Mouse (Mus musculus) liver, adult 2 months (tissue): ENCODE results near the gene Kndc1. TPM values are rescaled to one million over a fixed set of nuclear protein-coding genes. Genes with fewer than 3 reads are reported as not detected.
A peak's percentile ranks its signal among the peaks of the same experiment; 100 is the strongest.

Experiments
- DNase-seq: peaks from one replicate; pipeline ENCODE4 v3.0.0-alpha.2; 2011; ENCODE audit warnings: low read depth, low spot score; ENCODE audit errors: extremely low read depth
- H3K27ac ChIP-seq: fragments of 200-500 bp; replicated peaks from 2 replicates; pipeline ENCODE4 v1.5.1; 2012; ENCODE audit warnings: low read depth, mild to moderate bottlenecking, control low read depth, inconsistent platforms, low read length; ENCODE audit not compliant: insufficient read depth
- H3K27me3 ChIP-seq: fragments of 200-500 bp; 2 replicates; pipeline ENCODE4 v1.6.1; 2012; ENCODE audit warnings: mild to moderate bottlenecking, moderate library complexity, low read length, inconsistent platforms; ENCODE audit not compliant: control insufficient read depth, insufficient read depth
- H3K36me3 ChIP-seq: fragments of 200-500 bp; 2 replicates; pipeline ENCODE4 v1.6.1; 2012; ENCODE audit warnings: low read length, inconsistent platforms; ENCODE audit not compliant: control insufficient read depth, insufficient read depth
- H3K4me1 ChIP-seq: fragments of 200-500 bp; 2 replicates; pipeline ENCODE4 v1.6.1; 2011; ENCODE audit warnings: low read length; ENCODE audit not compliant: control insufficient read depth, insufficient read depth
- H3K4me3 ChIP-seq: fragments of 200-500 bp; 2 replicates; pipeline ENCODE4 v1.5.1; 2011; ENCODE audit warnings: low read depth, mild to moderate bottlenecking, control low read depth, low read length, moderate library complexity; ENCODE audit not compliant: insufficient read depth
- H3K79me2 ChIP-seq: fragments of 200-500 bp; 2 replicates; pipeline ENCODE4 v1.6.1; 2012; ENCODE audit warnings: inconsistent platforms, mild to moderate bottlenecking, low read length, moderate library complexity; ENCODE audit not compliant: control insufficient read depth, insufficient read depth
- H3K9ac ChIP-seq: fragments of 200-500 bp; 2 replicates; pipeline ENCODE4 v1.6.1; 2012; ENCODE audit warnings: low read depth, mild to moderate bottlenecking, control low read depth, inconsistent platforms, low read length
- CTCF ChIP-seq: fragments of 200-500 bp; IDR thresholded peaks from 2 replicates; pipeline ENCODE4 v1.5.1; 2011; ENCODE audit warnings: low read depth, low read length, control low read depth
- POLR2A ChIP-seq: fragments of 200-500 bp; IDR thresholded peaks from 2 replicates; pipeline ENCODE4 v1.6.1; 2011; ENCODE audit warnings: low read length, control low read depth; ENCODE audit not compliant: insufficient read depth; ENCODE audit errors: extremely low read depth
- WGBS: fragments of 180-500 bp; shearing (Covaris S2); methylation state at CpG from one replicate; pipeline ENCODE4 v1.1.7; 2018; 5-methylcytosine and 5-hydroxymethylcytosine counted together
- polyA plus RNA-seq: library from polyadenylated mRNA; depleted of rRNA; stranded (reverse); fragments of >200 nt; gene quantifications from 2 replicates; pipeline ENCODE4 v1.2.3, GENCODE M21; 2012
- total RNA-seq: library from RNA; depleted of rRNA; stranded (reverse); fragments of >200 nt; gene quantifications from 2 replicates; pipeline ENCODE4 v1.2.3, GENCODE M21; 2014

The Kndc1 gene
- total and polyA plus RNA-seq, 2 experiments, result 0.09 TPM; not detected in 1

DNA sequence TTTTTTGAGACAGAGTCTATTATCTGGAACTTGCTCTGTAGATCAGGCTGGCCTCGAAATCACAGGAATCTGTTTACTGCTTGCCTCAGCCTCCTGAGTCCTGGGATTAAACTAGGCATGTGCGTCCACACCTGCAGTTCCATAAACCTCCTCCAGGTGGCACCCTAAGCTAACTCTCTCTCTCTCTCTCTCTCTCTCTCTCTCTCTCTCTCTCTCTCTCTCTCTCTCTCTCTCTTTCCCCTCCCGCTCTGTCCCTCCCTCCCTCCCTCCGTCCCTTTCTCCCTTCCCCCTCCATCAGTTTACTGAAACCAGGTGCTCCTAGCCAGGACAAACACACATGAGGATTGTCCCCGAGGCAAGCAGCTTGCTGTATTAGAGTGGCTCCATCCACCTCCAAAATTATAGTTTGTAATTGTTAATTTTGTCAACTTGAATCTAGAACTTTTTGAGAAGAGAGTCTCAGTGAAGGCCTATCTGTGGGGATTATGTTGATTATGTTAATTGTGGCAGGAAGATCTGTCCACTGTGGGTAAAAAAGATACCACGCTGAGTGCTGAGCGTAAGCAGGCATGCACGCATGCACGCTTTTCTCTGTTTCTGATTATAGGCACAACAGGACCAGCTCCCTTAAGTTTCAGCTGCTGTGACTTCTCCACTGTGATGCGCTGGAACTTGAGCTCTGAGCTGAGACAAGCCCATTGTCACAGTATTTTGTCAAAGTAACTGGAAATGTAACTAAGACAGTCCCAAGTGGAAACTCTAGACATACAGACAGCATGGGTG is 75.0 kb downstream of the Kndc1 start:
- DNase-seq, result peak; percentile 53
- TF ChIP-seq CTCF (peak; percentile 70), POLR2A (no peak)
- H3K27ac ChIP-seq, result no peak overlapping the region

DNA sequence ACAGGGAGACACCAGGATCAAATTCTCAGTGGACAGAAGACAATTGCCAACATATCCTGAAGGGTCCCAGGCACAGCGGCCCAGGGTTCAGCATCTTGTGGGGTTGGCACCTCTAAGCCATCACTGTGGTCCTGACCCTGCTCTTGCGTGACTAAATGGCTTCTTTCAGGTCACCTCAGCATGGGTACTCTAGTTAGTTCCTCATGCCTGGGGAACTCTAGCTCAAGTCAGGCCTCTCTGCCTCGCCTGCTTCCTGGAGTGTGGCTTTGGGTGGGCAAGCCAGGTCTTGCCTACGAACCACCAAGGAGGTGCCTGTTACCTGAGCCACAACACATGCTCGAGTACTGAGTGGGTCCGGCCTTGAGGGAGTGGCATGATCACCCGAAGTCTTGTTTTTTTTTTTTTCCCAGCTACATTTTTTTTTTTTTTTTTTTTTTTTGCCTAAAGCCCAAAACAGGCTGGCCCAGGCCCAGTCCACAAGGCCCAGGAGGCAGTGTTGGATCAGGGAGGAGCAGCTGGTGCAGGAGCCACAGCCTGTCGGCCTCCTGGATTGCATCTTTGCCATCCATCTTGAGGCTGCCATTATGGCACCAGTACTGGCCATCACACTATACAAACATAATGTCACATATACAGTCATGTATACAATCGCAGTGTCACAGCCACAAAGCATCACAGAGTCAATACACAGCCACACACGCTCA is 75.9 kb downstream of the Kndc1 start:
- Histone ChIP-seq H3K9ac (no peak overlapping the region), H3K4me3 (no peak overlapping the region), H3K27ac (no peak overlapping the region), H3K79me2 (no peaks in the 10 kb centered on the region), H3K36me3 (no peaks in the 10 kb centered on the region), H3K4me1 (no peaks in the 10 kb centered on the region), H3K27me3 (no peaks in the 10 kb centered on the region)
- TF ChIP-seq POLR2A (no peak), CTCF (no peak)
- WGBS, result 88% methylated on average over 10 of the region's 10 CpGs
- no peak for DNase-seq

More for the DNA sequence above, 75.0 kb downstream of the Kndc1 start:
- Histone ChIP-seq H3K79me2 (no peaks in the 10 kb centered on the region), H3K4me1 (no peaks in the 10 kb centered on the region), H3K27me3 (no peaks in the 10 kb centered on the region), H3K9ac (no peak overlapping the region), H3K36me3 (no peaks in the 10 kb centered on the region), H3K4me3 (no peak overlapping the region)
- 47% methylated on average over 10 of the region's 10 CpGs for WGBS

DNA sequence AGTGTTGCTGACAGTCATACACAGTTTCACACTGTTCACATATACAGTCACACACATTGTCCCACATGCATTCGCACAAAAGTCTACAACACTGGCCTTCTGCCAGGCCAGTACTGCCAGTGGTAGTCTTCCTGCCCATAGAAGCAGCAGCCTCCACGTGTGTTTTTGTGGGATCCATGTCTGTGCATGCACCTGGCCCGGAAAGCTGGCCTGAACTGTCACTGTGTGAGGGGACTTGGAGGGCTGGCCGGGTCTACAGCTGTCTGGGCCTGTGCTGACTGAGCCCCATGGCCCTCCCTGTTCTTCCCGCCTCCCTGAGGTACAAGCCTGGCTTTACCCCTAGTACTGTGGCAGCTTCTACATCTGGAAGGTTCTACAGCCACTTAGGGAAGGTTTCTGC is 76.5 kb downstream of the Kndc1 start:
- H3K4me3 ChIP-seq, result no peak overlapping the region
- H3K27me3 ChIP-seq, result no peaks in the 10 kb centered on the region
- H3K27ac ChIP-seq, result no peak overlapping the region
- no peak for TF ChIP-seq CTCF
- TF ChIP-seq POLR2A, result no peak
- H3K36me3 ChIP-seq, result no peaks in the 10 kb centered on the region
- WGBS, result 80% methylated on average over 5 of the region's 5 CpGs
- DNase-seq, result no peak
- no peaks in the 10 kb centered on the region for H3K79me2 ChIP-seq
- H3K4me1 ChIP-seq, result no peaks in the 10 kb centered on the region
- no peak overlapping the region for H3K9ac ChIP-seq

DNA sequence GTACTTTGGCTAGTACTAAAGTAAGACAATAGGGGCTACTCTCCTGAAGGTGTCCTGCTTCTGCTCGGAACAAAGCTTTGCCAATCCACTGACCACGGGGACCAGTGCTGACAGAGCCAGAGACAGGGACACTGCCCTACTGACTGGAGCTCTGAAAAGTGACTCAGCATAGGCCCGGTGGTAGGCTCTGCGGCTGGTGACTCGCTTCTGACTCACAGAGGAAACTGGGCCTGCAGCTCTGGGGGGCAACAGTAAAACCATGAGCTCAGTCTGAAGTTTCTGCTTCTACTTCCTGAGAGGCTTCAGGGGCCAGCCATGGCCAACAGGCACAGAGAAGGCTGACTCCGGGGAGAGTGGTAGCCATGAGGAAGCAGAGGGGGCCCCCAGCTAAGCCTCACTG is 76.9 kb downstream of the Kndc1 start:
- WGBS, result 75% methylated on average over 6 of the region's 6 CpGs
- no peaks in the 10 kb centered on the region for H3K79me2 ChIP-seq
- no peak overlapping the region for H3K27ac ChIP-seq
- no peaks in the 10 kb centered on the region for H3K4me1 ChIP-seq
- DNase-seq, result no peak
- H3K4me3 ChIP-seq, result no peak overlapping the region
- no peak overlapping the region for H3K9ac ChIP-seq
- no peaks in the 10 kb centered on the region for H3K27me3 ChIP-seq
- no peaks in the 10 kb centered on the region for H3K36me3 ChIP-seq
- no peak for TF ChIP-seq POLR2A
- no peak for TF ChIP-seq CTCF

DNA sequence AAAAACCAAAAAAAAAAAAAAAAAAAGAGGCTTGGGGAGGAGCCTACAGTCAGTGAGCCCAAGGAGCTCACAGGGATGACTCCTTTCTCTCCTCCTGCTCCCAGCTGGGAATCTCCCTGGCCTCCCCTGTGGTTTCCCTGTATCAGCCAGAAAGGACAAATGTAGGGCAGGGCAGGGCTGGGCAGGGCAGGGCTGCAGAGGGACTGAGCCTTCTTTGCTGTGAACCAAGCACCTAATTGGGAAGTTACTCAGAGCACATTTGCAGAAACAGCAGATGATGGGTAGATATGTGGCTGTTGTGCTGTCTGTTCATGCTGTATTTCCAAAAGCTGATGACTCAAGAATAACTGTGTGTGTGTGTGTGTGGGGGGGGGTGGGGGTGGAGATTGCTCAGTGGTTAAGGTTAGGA is 78.4 kb downstream of the Kndc1 start:
- no peak for DNase-seq
- no peaks in the 10 kb centered on the region for H3K36me3 ChIP-seq
- H3K4me3 ChIP-seq, result no peak overlapping the region
- TF ChIP-seq CTCF (no peak), POLR2A (no peak)
- H3K27ac ChIP-seq, result no peak overlapping the region
- no peak overlapping the region for H3K9ac ChIP-seq
- no peaks in the 10 kb centered on the region for H3K4me1 ChIP-seq
- no peaks in the 10 kb centered on the region for H3K27me3 ChIP-seq
- H3K79me2 ChIP-seq, result no peaks in the 10 kb centered on the region

DNA sequence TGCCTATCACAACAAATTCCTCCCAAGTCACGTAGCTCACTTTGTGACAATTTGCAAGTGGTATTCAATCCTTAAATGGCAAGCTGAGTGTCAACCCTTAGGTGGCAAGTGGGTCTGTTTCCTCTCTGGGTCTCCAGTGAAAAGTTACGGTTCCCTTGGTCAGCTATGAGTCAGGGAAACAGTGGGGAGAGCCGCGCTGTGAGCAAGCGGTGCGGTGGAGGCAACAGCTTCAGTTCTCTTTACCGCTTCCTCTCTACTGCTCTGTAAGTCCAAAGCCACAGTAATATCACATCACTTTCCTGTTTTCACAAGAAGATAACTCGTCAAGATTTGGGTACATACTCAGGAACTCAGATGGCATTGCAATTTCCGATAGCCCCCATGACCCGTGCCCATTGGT is 79.8 kb downstream of the Kndc1 start:
- H3K27ac ChIP-seq, result no peak overlapping the region
- no peak for TF ChIP-seq POLR2A
- TF ChIP-seq CTCF, result no peak
- no peak overlapping the region for H3K4me3 ChIP-seq
- H3K4me1 ChIP-seq, result peaks cover 4% of the 10 kb centered on the region
- H3K9ac ChIP-seq, result no peak overlapping the region
- H3K79me2 ChIP-seq, result no peaks in the 10 kb centered on the region
- 78% methylated on average over 10 of the region's 10 CpGs for WGBS
- H3K36me3 ChIP-seq, result no peaks in the 10 kb centered on the region
- no peaks in the 10 kb centered on the region for H3K27me3 ChIP-seq
- no peak for DNase-seq
